Mouse (Mus musculus): Measurements from ENCODE around the gene 4931429L15Rik. TPM values are rescaled to one million over a fixed set of nuclear protein-coding genes. Genes with fewer than 3 reads are reported as not detected.

4931429L15Rik gene
- polyA plus RNA-seq, 1 experiment = not detected

DNA sequence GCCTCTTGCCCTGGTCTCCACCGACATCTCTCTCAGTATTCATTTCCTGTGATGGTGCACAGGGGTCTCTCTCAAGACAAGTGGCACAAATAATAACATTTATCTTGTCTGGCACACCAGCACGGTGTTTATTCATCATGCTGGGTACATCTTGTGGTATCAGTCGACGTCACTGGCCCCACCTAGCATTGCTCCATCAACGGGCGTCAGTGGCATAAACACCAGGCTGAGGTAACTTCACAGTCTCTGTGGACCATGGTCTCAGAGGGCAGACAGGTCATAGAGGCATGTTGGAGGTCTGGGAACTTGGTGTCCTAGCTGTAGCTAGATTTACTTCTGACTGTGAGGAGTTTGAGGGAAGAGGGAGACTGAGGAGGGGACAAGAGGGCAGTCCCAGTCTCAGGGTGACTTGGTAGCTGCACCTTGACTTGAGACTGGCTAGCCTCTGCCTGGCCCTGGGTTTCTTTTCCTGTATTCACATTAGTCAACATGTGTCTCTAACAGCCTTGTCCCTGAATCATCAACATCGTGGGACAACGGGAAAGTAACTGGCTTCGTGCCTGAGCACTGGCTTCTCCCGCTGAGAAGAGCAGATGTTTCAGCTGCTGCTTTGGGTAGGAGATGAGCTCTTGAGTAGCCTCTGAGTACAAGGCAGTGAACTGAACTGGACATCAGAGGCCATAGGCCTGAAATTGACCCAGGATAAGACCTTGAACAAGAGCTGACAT is 63.0 kb downstream of the 4931429L15Rik start:
- H3K27ac ChIP-seq (replicated peaks; ENCODE audit: low read depth, low read length) = no peak overlapping the region
- H3K4me1 ChIP-seq (ENCODE audit: control insufficient read depth, insufficient read depth, insufficient read length, low read length) = no peaks in the 10 kb centered on the region
- no peak overlapping the region for H3K4me3 ChIP-seq (ENCODE audit: insufficient read depth, low read depth, low read length)

DNA sequence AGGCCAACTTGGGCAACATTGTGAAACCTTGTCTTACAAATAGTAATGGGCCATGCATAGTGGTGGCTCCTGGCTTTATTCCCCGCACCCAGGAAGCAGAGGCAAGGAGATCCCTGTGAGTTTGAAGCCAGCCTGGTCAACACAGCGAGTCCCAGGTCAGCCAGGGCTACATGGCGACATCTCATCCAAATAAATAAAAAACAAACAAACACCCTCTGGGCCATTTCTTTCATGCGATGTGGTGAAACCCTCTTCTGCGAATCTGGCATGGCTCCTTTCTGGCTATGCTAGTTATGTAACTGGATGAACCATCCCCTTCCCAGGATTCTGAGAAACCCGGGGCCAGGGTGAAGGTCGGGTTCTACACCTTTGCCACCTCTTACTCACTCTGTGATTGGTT is 63.6 kb downstream of the 4931429L15Rik start:
- Histone ChIP-seq H3K4me1 (ENCODE audit: control insufficient read depth, insufficient read depth, insufficient read length, low read length) (no peaks in the 10 kb centered on the region), H3K4me3 (ENCODE audit: insufficient read depth, low read depth, low read length) (no peak overlapping the region), H3K27ac (replicated peaks; ENCODE audit: low read depth, low read length) (no peak overlapping the region)

Other genes with a start within 250 kb of the 4931429L15Rik start
- gene Apoa1, start 91.4 kb downstream of the 4931429L15Rik start, polyA plus RNA-seq (2012; ENCODE audit: insufficient read depth, insufficient read length, missing spikeins) = 6.7 TPM in 1 of 2 replicates, not detected in the other
- 7.4 and 8.2 TPM in 2 replicates for gene Apoc3, start 84.3 kb downstream of the 4931429L15Rik start, polyA plus RNA-seq (2012; ENCODE audit: insufficient read depth, insufficient read length, missing spikeins)
- 1.7 TPM in 1 of 2 replicates, not detected in the other for gene Apoa4, start 79.3 kb downstream of the 4931429L15Rik start, polyA plus RNA-seq (2012; ENCODE audit: insufficient read depth, insufficient read length, missing spikeins)
- gene Apoa5, start 51.4 kb downstream of the 4931429L15Rik start, polyA plus RNA-seq (2012; ENCODE audit: insufficient read depth, insufficient read length, missing spikeins) = 1.7 TPM in 1 of 2 replicates, not detected in the other
- 17.0 and 18.9 TPM in 2 replicates for gene Zpr1, start 46.9 kb downstream of the 4931429L15Rik start, polyA plus RNA-seq (2012; ENCODE audit: insufficient read depth, insufficient read length, missing spikeins)
- 6.6 and 6.9 TPM in 2 replicates for gene Bud13, start 37.0 kb downstream of the 4931429L15Rik start, polyA plus RNA-seq (2012; ENCODE audit: insufficient read depth, insufficient read length, missing spikeins)

Measured in brown adipose tissue, adult 24 weeks (tissue).